Mouse (Mus musculus) frontal cortex, postnatal 36 days (tissue): Measurements from ENCODE around the gene Gpr183.

Source experiments
- DNase-seq, 2 experiments: peaks; one replicate each; pipeline ENCODE4 v3.0.0; 2022; ENCODE audit warnings: low spot score in 2 of 2

Gene Gpr183

DNA sequence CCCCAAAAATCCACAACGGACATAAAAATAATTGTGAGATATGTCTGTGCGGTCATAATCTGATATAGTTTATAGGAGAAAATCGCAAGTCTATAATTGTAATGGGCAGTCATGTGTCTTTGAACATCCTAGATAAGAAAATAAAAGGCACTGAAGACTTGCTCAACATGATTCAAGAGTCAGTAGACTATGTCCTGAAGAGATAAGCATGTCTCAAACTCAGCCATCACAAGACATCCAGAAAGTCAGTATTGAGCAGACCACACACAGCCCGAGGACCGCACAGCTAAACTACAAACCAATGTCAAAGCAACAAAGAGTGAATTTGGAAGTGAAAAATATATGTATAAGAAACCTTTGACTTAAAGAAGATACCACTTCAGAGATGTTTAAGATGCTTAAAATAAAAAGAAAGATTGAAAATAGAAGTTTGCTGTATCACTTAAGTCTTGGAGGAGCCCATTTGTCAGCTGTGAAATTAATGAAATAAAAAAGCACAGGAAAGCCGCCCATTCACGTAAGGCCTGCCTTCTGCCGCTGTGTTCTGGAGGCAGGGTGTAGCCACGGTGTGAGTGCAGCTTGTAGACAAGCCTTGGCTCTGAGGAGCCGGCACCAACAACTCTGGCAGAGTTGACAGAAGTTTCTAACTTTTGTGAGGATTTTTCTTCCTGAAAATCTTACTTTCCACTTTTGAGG, 7.7 kb downstream of the Gpr183 start:
- DNase-seq: no peak

DNA sequence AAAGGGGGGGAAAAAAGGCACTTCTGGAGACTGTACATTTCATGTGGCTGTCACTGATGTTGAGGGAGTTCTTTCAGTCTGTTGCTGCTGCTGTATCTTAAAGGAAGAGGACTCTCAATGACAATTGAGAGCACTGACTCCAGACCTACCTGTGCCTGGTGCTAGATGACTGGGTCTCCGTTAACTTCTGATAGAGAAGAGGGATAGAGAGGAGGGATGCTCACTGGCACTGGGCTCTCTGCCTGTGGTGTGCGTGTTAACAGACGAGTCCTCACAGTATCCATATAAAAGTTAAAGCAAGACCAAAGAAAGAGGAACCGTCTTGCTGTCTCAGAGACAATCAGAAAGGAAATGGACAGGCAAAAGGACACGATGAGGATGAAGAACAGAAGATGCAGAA, 8.7 kb downstream of the Gpr183 start:
- DNase-seq: no peak

DNA sequence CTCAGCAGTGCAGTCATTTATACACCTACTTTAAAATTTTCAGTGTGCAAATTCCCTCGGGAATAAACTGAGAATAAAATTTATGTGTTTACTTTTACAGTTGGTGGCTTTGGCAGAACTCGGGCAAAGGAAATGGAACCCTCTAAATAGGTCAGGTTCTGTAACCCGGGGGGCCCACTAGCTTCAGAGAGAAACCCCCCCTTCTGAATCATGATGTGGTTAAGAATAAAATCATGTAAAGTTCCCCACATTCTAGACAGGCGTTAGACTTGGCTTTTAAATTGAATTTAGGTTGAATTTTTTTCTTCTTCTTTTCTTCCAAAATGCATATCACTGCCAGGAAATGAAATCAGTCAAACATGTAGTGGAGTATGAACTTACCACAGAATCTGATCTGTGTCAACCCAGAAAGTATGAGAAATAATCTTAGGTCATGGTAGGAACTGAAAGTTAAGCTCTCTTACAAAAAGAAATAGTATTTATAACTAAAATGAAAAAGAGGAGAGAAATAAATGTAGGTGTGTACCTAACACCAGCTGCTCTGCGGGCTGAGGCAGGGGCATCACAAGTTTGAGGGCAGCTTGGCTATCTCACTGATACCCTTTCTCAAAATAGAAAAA, 9.7 kb downstream of the Gpr183 start:
- DNase-seq: no peak

DNA sequence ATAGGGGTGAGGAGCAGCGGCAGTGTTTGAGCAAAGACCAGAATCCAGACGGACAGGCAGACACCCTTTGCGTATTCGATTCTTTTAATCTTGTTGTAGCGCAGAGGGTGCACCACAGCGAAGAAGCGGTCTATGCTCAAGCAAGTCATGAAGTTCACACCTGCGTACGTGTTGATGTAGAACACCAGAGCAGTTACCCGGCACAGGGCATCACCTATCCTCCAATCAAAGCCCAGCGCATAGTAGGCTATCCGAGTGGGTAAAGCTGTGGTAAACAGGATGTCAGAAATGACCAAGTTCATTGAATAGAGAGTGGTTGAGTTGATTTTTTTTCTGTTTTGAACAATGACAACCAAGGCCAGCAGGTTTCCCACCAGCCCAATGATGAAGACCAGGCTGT, 10.4 kb downstream of the Gpr183 start:
- no peak for DNase-seq

DNA sequence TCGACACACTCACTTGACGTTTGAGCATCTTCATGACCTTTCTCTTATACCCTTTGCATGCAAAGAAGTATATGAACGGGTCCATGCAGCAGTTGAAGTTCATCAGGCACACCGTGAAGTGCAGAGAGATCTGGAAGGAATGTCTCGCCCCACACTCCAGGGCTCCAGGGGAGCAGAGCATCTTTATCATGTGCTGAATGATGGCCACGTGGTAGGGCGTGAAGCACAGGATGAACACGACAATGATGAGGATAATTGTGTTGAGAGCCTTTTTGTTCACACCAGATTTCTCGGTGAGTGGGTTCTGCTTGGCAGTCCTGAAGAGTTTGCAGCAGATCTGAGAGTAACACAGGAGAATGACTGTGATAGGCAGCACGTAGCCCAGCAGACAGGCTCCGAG, 10.9 kb downstream of the Gpr183 start:
- DNase-seq: no peak

DNA sequence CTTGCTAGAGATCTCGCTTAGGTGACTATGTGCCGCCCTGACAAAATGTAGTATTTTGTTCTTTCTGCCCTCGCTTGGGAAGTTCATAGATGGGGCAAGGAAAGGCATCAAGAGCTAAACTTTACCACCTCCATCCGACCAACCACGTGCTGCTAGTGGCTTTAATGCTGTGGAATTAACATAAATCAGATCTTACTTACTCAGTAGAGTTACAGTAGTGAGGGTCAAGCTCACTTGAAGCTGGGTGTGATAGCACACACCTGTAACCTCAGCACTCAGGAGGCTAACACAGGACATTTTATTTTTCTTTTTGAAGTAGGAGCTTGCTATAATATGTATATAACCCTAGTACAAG, 13.0 kb downstream of the Gpr183 start:
- no peak for DNase-seq

DNA sequence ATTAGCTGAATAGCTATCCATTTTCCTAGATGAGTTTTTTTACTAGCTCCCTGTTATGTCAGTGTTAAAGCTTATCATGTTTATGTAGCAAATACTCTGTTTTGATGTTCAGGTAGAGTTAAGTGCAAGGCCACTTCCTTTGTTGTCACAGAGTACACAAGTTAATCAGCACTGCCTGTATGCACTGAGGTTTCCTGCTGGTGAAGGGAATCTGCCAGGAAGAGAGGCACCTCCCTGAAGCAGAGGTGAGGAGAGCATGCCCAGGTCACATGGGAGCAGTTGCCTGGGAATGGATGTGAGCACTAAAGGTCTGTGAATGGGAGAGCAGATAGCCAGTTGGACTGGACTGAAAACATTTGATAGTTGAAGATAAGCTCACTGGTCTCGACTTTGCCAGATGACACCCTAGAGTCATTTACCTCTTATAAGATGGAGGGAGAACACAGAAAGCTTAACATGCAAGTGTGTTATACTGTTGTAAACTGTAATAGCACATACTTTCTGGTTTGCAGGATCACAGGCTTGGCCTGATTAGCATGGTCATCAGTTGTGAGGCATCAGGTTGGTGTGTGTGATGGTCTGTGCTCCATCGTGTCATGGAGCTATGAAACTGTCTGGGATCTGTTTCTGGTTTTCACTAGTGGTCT, 13.5 kb downstream of the Gpr183 start:
- DNase-seq: no peak

DNA sequence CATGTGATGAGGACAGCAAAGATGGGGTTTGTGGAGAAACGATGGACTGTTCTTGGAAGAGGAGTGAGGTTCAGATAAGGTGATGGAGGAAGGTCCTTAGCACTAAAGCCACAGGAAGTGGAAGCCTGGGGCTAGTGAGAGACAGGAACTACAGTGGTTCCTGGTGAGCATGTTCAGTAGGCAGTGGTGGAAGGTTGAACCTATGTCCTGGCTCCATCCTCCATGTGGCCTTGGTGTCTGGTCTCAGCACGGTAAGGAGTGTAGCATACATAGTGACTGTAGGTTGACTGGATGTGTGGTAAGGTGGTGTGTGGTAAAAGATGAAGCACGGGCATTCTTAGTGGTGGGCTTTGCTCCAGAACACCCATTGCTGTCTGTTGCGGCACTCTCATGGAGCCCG, 15.1 kb downstream of the Gpr183 start:
- no peak for DNase-seq

DNA sequence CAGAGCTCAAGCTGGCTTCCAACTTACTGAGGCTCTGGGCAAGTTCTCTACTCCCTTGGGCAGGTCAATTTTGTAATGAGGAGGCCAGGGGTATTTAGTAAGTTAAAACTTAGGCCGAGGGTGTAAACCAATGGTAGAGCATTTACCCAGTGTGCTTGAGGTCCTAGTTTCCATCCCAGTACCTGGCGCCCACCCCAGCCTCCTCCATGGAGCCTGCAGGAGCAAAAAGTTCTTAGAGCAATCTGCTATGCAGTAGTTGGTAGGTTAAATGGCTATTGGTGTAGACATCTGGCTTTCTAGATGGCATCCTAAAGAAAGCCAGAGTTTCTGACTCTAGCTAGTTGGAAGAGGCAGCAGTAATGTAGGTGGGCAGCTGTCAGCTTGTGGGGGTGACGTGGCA, 15.6 kb downstream of the Gpr183 start:
- DNase-seq: no peak

DNA sequence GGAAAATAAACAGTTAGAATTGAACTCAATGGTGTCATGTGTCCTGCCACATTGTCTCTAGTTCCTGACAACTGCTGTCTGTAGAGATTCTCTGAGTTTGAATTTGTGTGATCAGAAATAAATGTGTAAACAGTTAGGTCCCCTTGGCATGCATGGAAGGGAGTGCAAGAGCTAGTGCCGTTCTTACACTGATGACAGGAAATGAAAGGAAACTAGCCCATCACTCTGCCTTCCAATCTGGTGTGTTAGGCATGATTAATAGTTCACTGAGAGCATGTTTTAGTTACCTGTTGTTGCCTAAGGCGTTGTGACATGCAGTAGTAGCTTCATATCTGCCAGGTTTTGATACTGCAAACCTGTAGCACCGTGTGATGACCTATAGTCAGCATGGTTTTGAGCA, 17.0 kb downstream of the Gpr183 start:
- no peak for DNase-seq

DNA sequence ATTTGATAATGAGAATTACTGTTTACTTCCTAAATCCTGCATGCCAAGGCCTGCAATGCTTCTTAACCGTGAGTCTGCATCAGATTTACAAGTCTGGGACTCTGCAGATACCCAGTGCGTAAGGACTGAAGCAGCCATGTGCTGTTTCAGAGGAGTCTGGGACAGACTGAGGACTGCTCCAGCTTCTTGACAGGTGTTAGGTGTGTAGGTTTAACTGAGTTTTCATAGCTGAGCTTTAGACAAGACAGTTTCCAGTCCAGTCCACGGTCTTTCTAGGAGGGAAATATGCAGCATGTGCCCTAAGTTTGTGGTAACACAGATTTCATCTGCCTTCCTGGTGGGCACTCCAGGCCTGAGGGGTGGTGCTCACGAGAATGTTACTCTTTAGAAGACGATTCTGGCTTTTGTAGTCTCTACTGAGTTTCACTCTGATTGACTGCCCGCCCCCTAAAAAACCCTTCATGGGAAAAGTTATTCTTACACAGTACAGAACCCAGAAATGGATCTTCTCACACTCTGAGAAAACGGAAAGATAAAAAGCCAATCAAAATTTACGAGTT, 17.7 kb downstream of the Gpr183 start:
- DNase-seq: no peak

DNA sequence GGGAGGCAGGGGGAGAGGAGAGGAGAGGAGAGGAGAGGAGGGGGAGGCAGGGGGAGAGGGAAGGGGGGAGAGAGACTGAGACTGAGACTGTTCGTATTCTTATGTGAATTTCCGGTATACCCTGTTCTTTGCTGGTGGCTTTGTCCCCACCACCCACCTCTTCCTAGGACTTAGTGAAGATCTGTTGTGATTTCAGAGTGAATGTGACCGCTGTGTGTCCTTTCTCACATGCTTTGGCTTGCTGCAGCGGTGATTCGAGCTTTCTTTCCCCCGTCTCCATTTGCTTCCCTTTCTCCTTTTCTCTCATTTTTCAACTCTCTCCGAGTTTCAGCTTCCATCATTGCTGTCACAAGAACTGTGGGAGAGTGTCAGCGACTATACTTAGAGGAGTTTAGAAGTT, 18.3 kb downstream of the Gpr183 start:
- no peak for DNase-seq

DNA sequence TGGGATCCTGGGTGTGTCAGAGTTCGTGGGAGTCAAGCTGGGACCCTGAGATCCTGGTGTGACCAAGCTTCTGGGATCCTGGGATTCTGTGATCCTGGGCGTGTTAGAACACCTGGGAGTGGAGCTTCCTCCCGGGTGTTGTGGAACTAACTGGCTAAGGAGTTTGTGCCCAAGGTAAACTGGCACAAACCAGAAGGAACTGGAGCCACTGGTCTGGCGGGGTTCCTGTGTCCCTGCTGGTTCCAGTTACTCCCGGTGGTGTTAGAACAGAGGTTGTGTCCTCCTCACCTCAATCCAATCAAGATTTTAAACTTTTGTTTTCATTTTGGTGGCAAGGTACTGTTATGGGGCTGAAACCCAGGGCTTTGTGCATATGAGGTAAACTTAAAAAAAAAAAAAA, 18.9 kb downstream of the Gpr183 start:
- DNase-seq: no peak

DNA sequence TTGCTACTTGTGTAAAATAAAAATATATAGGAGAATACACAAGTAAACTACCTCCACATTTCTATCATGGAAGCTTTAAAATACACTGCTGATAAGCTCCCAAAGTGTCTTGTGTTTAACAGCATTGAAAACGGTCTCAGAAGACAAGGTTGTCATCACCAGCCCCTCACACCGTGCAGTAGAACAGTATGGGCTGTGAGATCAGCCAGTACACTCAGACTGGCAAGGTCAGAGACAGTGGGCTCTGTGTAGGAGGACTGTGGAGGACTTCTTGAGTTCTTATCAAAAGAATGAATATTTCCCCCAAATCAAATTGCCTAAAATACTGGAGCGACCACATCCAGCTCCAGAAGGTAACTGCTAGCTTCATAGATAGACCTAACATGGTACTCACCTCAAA, 25.4 kb downstream of the Gpr183 start:
- DNase-seq: no peak

DNA sequence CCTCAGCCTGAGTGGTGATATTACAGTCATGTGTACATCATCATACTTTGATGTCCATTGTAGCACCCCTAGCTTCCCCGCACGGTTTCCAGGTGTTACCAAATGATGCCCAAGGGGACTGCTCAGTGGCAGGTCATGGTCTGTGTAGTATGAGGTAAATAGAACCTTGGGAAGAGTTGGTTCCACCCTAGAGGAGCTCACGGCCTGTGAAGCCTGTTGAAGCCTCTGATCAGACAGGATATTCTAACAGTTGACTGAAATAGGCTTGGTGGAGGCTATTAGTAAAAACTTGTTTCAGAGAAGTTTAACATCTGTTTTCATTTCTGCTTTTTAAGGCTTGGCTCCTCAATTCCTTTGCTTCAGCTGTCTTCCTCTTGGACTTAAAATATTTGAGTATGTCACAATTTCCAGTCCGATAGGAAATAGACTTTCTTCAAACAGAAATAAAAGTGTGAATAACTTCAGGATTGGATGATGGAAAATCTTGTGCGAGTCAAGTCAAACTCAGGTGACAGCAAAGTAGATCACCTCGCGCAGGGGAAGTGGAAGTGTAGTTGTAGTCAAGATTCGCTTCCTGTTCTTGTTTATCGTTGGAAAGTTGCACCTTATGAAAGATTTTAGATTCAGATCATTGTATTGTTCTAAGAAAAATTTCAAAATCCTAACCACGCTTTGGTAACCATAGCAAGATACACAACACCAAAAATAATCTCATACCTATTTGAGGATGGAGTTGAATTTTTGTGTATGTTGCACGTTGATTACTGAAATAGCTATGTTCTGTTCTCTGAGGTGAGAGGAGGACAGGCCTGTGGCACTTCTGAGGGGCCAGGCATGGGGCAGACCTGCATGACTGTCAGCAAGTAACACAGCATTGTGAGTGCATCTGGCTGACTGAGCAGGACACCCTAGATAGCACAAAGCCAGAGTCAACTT, 26.5 kb downstream of the Gpr183 start:
- DNase-seq: no peak

DNA sequence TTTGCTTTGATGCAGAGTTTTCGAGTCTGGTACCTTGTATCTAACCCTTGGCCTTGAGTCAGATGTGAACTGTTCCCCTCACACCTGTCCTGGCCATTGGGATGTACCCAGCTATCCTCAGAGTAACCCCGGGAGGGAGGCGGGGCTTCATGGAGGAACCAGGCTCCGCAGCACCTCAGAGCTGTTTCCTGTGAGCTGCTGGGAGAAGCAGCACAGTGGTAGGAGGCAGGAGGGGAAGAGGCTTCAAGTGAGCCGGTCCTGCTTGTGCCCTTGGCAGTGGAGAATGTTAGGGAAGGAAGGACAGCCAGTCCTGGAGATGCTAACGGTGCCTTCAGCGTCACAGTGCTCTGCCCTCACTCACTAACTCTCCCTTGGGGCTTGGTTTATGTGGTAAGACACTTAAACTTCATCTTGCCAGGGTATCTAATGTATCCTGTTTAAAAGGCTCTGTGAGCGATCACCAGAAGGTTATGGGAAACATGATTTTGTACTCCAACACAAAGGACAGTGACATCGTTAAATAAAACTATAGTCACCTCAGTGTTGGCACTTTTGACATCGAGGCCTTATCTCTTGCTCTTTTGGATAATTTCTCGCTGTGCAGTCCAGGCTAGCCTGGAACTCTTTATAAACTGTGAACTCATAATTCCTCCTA, 27.3 kb downstream of the Gpr183 start:
- DNase-seq: no peak

DNA sequence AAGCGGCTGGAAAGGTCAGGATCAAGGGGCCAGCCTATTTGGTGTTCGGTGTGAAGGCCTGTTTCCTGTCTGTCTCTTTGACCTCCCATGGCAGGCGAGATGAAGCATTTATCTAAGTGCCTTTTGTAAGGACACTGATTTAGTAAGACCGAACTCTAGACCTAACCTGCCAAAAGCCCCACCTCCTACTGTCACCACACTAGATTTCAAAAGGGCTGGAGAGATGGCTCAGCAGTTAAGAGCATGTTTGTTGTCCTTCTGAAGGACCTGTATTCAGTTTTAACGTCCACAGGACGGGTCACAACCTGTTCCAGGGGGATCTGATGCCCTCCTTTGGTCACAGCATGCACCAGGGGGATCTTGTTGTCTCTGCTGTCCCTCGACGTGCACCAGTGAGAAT, 28.1 kb downstream of the Gpr183 start:
- no peak for DNase-seq

DNA sequence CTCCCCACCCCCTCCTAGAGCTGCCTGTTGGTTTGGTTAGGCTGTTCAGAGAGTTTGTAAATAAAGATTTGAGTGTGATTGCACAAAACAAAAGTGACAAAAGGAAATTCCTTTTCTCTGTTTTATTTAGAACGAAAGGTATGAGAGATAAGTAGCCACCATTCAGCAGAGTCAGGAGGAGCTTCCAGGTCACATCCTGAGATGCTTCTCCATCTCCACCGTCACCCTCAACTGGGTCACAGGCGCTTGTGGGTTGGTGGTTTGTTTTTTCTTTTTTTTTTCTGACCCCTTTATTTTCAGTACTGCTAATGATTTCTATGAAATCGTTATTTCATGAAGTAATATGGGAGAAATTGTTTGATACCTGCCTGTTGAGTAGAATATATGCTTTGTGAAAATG, 28.6 kb downstream of the Gpr183 start:
- DNase-seq: no peak

DNA sequence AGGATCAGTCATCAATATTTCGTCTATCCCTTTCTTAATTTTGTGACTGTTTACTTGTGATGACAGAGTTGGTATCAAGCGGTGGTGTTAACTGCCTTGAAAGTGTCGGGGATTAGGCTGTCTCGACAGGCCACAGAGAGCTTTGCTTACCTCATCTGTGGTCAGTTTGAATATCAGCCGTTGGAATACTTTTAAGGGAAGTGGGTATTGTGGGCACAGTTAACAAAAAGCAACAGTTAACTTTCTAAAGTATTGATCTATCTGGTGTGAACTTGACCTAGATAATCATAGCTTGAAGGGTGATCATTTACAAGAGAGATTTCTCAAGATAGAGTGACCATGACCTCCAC, 30.4 kb downstream of the Gpr183 start:
- DNase-seq: no peak

DNA sequence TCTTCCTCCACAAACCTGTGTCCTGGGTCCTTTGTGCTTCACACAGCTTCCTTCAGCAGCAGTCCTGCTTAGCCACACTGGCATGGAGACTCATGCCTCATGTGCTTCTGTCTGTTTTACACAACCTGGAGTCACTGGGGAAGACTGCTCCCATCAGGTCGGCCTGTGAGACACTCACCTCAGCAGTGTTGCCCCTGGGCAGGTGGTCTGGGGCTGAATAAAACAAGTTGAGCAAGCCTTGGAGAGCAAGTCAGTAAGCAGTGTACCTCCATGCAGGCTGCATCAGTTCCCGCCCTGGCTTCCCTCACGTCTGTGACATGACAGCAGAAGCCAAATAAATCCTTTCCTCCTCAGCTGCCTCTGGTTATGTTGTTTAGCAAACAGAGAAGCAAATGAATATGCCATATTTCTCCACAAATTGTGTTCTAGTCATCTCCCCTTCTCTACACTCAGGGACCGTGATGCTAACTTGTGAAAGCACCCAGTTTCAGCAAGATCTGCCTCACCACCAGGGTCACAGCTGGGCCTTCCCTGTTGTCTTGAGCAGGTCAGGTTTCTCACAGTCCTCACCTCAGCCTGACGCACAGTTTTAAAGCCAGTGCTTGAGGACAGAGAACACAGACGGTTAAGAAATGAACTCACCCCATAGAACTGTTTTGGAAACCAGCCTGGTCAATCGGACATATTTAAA, 30.9 kb downstream of the Gpr183 start:
- DNase-seq: no peak

DNA sequence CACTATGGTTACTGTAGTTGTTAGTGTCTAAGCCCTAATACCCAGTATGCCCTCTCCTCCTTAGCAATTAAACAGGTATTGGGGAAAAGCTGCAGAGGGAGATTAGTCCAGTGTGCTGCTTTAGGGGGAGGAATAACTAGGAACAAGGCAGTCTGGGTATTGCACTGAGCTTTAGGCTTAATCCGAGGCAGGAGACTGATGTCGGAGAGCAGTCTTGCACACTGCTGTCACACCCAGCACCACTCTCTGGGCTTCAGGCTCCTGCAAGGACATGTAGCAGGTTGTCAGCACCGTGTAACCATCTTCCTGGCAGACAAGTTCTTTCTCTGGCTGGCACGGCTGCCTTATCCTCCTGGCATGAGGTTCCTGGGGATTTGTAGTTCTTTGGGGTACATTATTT, 32.8 kb downstream of the Gpr183 start:
- no peak for DNase-seq
